Mouse (Mus musculus): ENCODE measurements around the gene Mrpl54. TPM values are rescaled to one million over a fixed set of nuclear protein-coding genes. Genes with fewer than 3 reads are reported as not detected.

The Mrpl54 gene
- polyA plus RNA-seq, 1 experiment from 2014 or later = 189 TPM

GRCm38 (mm10) chr10:81254886-81255285 is 11.8 kb downstream of the Mrpl54 start:
- H3K4me1 ChIP-seq = peaks cover 35% of the 10 kb centered on the region
- H3K4me3 ChIP-seq = no peak overlapping the region
- H3K27ac ChIP-seq = no peak overlapping the region
- no peak for ATAC-seq (ENCODE audit: insufficient number of reproducible peaks, low FRiP score, low TSS enrichment, low read depth)
- H3K9me3 ChIP-seq = no peaks in the 10 kb centered on the region
- WGBS = 52% methylated on average over 1 of the region's 1 CpGs
- no peak overlapping the region for H3K4me2 ChIP-seq
- no peaks in the 10 kb centered on the region for H3K36me3 ChIP-seq
- peaks cover 85% of the 10 kb centered on the region for H3K27me3 ChIP-seq
- H3K9ac ChIP-seq = no peak overlapping the region

- Histone ChIP-seq H3K4me3 (peak within 1 kb of the TSS; percentile 13; the same call in 1 of the 2 replicates), H3K9ac (0 out of 2 replicates have a peak within 1 kb of the TSS, but pooled peaks have one; percentile 10), H3K4me2 (peak within 1 kb of the TSS; percentile 24), H3K9me3 (no peaks in the 10 kb centered on the region), H3K27me3 (peaks cover 64% of the 10 kb centered on the region), H3K36me3 (no peaks in the 10 kb centered on the region; the same call in 1 of the 2 replicates), H3K4me1 (peaks cover 22% of the 10 kb centered on the region), H3K27ac (no peak within 1 kb of the TSS)
- WGBS = 11% methylated on average over 44 of the region's 44 CpGs
- no peak for ATAC-seq (ENCODE audit: insufficient number of reproducible peaks, low FRiP score, low TSS enrichment, low read depth)
Observed at GRCm38 (mm10) chr10:81252424-81253419, 14.0 kb downstream of the Mrpl54 start, which contains the start of gene Matk. Matk (plus strand) TSS chr10:81252935.

- Histone ChIP-seq H3K27ac (no peak overlapping the region), H3K9ac (no peak overlapping the region), H3K4me3 (no peak overlapping the region), H3K36me3 (peaks cover 5% of the 10 kb centered on the region), H3K4me1 (peaks cover 17% of the 10 kb centered on the region), H3K4me2 (no peak overlapping the region), H3K27me3 (peaks cover 44% of the 10 kb centered on the region), H3K9me3 (no peaks in the 10 kb centered on the region)
- WGBS = 76% methylated on average over 8 of the region's 8 CpGs
- ATAC-seq (ENCODE audit: insufficient number of reproducible peaks, low FRiP score, low TSS enrichment, low read depth) = no peak
Observed at GRCm38 (mm10) chr10:81249442-81249841, 17.3 kb downstream of the Mrpl54 start.

GRCm38 (mm10) chr10:81247804-81248203 is 18.9 kb downstream of the Mrpl54 start:
- Histone ChIP-seq H3K27me3 (peaks cover 36% of the 10 kb centered on the region), H3K27ac (no peak overlapping the region), H3K4me3 (no peak overlapping the region), H3K9me3 (no peaks in the 10 kb centered on the region), H3K36me3 (peaks cover 5% of the 10 kb centered on the region), H3K4me1 (peaks cover 11% of the 10 kb centered on the region), H3K9ac (no peak overlapping the region), H3K4me2 (no peak overlapping the region)
- ATAC-seq (ENCODE audit: insufficient number of reproducible peaks, low FRiP score, low TSS enrichment, low read depth) = no peak
- WGBS = 92% methylated on average over 2 of the region's 2 CpGs

GRCm38 (mm10) chr10:81245166-81245565 is 21.6 kb downstream of the Mrpl54 start:
- Histone ChIP-seq H3K4me3 (no peak overlapping the region), H3K9me3 (no peaks in the 10 kb centered on the region), H3K9ac (no peak overlapping the region), H3K36me3 (peaks cover 5% of the 10 kb centered on the region), H3K27ac (no peak overlapping the region), H3K4me2 (no peak overlapping the region), H3K4me1 (peaks cover 2% of the 10 kb centered on the region), H3K27me3 (peaks cover 31% of the 10 kb centered on the region)
- no peak for ATAC-seq (ENCODE audit: insufficient number of reproducible peaks, low FRiP score, low TSS enrichment, low read depth)
- 83% methylated on average over 6 of the region's 6 CpGs for WGBS

GRCm38 (mm10) chr10:81244595-81244994 is 22.1 kb downstream of the Mrpl54 start:
- ATAC-seq (ENCODE audit: insufficient number of reproducible peaks, low FRiP score, low TSS enrichment, low read depth) = no peak
- H3K9ac ChIP-seq = no peak overlapping the region
- H3K4me3 ChIP-seq = no peak overlapping the region
- no peaks in the 10 kb centered on the region for H3K9me3 ChIP-seq
- no peak overlapping the region for H3K27ac ChIP-seq
- peaks cover 5% of the 10 kb centered on the region for H3K36me3 ChIP-seq
- peaks cover 37% of the 10 kb centered on the region for H3K27me3 ChIP-seq
- peaks cover 7% of the 10 kb centered on the region for H3K4me1 ChIP-seq
- 7% methylated on average over 17 of the region's 17 CpGs for WGBS
- H3K4me2 ChIP-seq = no peak overlapping the region

- Histone ChIP-seq H3K27ac (no peak overlapping the region), H3K27me3 (peaks cover 41% of the 10 kb centered on the region), H3K36me3 (peaks cover 5% of the 10 kb centered on the region), H3K4me3 (no peak overlapping the region), H3K9ac (no peak overlapping the region), H3K9me3 (no peaks in the 10 kb centered on the region), H3K4me2 (no peak overlapping the region), H3K4me1 (peaks cover 10% of the 10 kb centered on the region)
- ATAC-seq (ENCODE audit: insufficient number of reproducible peaks, low FRiP score, low TSS enrichment, low read depth) = no peak
- 74% methylated on average over 4 of the region's 4 CpGs for WGBS
Observed at GRCm38 (mm10) chr10:81244146-81244545, 22.6 kb downstream of the Mrpl54 start.

- 88% methylated on average over 16 of the region's 16 CpGs for WGBS
- no peak for ATAC-seq (ENCODE audit: insufficient number of reproducible peaks, low FRiP score, low TSS enrichment, low read depth)
- H3K9me3 ChIP-seq = no peaks in the 10 kb centered on the region
Observed at GRCm38 (mm10) chr10:81242021-81242420, 24.7 kb downstream of the Mrpl54 start.

GRCm38 (mm10) chr10:81240876-81241275 is 25.9 kb downstream of the Mrpl54 start:
- no peaks in the 10 kb centered on the region for H3K9me3 ChIP-seq
- no peak for ATAC-seq (ENCODE audit: insufficient number of reproducible peaks, low FRiP score, low TSS enrichment, low read depth)
- no peaks in the 10 kb centered on the region for H3K36me3 ChIP-seq
- H3K4me1 ChIP-seq = peaks cover 15% of the 10 kb centered on the region
- H3K9ac ChIP-seq = no peak overlapping the region
- H3K27me3 ChIP-seq = peaks cover 55% of the 10 kb centered on the region
- 21% methylated on average over 13 of the region's 13 CpGs for WGBS
- H3K27ac ChIP-seq = no peak overlapping the region
- no peak overlapping the region for H3K4me3 ChIP-seq
- H3K4me2 ChIP-seq = no peak overlapping the region

More at GRCm38 (mm10) chr10:81242021-81242420, 24.7 kb downstream of the Mrpl54 start:
- Histone ChIP-seq H3K27me3 (peaks cover 55% of the 10 kb centered on the region), H3K9ac (no peak overlapping the region), H3K36me3 (peaks cover 5% of the 10 kb centered on the region; the same call in 1 of the 2 replicates), H3K4me1 (peaks cover 15% of the 10 kb centered on the region), H3K4me2 (no peak overlapping the region), H3K27ac (no peak overlapping the region), H3K4me3 (no peak overlapping the region)

- H3K9me3 ChIP-seq = no peaks in the 10 kb centered on the region
- H3K27ac ChIP-seq = no peak overlapping the region
- H3K4me1 ChIP-seq = peaks cover 15% of the 10 kb centered on the region
- peaks cover 46% of the 10 kb centered on the region for H3K27me3 ChIP-seq
- H3K4me3 ChIP-seq = no peak overlapping the region
- H3K36me3 ChIP-seq = no peaks in the 10 kb centered on the region
- 80% methylated on average over 2 of the region's 2 CpGs for WGBS
- H3K4me2 ChIP-seq = no peak overlapping the region
- H3K9ac ChIP-seq = no peak overlapping the region
- no peak for ATAC-seq (ENCODE audit: insufficient number of reproducible peaks, low FRiP score, low TSS enrichment, low read depth)
Observed at GRCm38 (mm10) chr10:81238618-81239017, 28.1 kb downstream of the Mrpl54 start.

- 86% methylated on average over 12 of the region's 12 CpGs for WGBS
- no peak overlapping the region for H3K4me2 ChIP-seq
- no peaks in the 10 kb centered on the region for H3K9me3 ChIP-seq
- no peaks in the 10 kb centered on the region for H3K36me3 ChIP-seq
- no peak overlapping the region for H3K9ac ChIP-seq
- H3K27ac ChIP-seq = no peak overlapping the region
- H3K4me1 ChIP-seq = peaks cover 24% of the 10 kb centered on the region
- no peak overlapping the region for H3K4me3 ChIP-seq
- H3K27me3 ChIP-seq = peaks cover 48% of the 10 kb centered on the region
- ATAC-seq (ENCODE audit: insufficient number of reproducible peaks, low FRiP score, low TSS enrichment, low read depth) = no peak
Observed at GRCm38 (mm10) chr10:81236471-81237268, 30.1 kb downstream of the Mrpl54 start.

Data from limb, embryonic 15.5 days (tissue).